Mouse (Mus musculus): ENCODE measurements at regions not wholly inside any gene's neighbourhood (a gene's known extent, or its start where the extent isn't known, plus 50 kb on each side); places are given as distances from the start of the nearest gene placed in this dataset.

DNA sequence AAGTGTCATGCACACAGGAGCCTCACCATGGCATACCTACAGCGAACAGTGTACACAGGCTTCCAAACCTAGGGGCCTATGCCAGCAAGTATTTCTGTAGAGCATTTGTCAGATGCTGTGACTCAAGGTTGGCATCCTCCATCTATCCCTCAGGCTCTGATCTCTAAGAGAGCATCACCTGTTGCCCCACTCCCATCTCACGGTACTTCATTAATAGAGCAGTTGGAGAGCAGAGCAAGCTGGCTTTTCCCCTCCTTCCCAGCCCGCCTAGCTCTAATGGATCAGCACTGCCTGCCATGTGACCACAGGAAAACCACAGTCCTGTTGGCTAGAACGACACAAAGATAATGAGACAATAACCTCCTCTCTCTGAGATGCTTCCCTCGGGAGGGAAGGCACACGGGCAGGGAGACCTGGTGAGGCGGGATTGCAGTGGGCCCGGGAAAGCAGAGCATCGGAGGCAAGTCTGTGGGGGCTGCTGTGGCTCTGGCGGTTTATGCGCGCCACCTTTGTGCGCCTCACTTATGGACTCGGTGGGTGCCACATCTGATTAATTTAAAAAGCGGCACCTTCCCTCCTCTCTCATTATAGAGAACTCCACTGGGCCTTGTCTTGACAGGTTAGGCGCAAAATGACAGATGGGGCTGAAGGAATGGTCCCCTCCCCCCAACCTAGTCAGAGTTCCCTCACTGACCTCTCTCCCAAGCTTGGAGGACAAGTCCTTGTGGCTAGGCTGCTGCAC is 104.8 kb upstream of the Mb21d2 start:
- 52% methylated on average over 16 of the region's 16 CpGs for WGBS
- Histone ChIP-seq H3K9me3 (ENCODE audit: control insufficient read depth, low read length) (no peaks in the 10 kb centered on the region), H3K36me3 (ENCODE audit: control insufficient read depth, insufficient read depth, low read length) (no peaks in the 10 kb centered on the region), H3K9ac (ENCODE audit: low read depth, low read length) (no peak overlapping the region), H3K4me2 (ENCODE audit: low read depth, low read length) (no peak overlapping the region), H3K4me3 (ENCODE audit: low read length) (no peak overlapping the region), H3K27me3 (replicated peaks; ENCODE audit: control insufficient read depth, insufficient read depth, low read length) (no peaks in the 10 kb centered on the region), H3K4me1 (ENCODE audit: control insufficient read depth, insufficient read depth, low read length) (no peaks in the 10 kb centered on the region), H3K27ac (ENCODE audit: low read length) (no peak overlapping the region)
- ATAC-seq = no peak

DNA sequence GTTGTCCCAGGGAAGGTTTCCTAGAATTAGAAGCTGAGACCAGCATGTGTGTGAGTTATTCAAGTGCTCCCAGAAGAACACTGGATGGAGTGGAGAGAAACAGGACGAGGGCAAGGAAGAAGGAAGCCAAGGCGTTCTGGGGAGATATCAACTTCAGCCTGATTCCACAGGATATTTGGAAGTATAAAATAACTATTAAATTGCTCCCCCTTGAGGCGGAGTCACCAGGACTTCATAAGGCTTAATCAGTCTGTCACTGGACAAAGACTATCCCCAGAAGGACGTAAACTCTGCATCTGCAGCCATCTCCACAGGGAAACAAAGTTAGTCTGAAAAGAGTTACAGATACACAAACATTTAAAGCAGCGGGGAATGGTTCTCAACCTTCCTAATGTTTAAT is 103.9 kb upstream of the Mb21d2 start:
- no peaks in the 10 kb centered on the region for H3K36me3 ChIP-seq (ENCODE audit: control insufficient read depth, insufficient read depth, low read length)
- H3K27me3 ChIP-seq (replicated peaks; ENCODE audit: control insufficient read depth, insufficient read depth, low read length) = no peaks in the 10 kb centered on the region
- ATAC-seq = no peak
- WGBS = 71% methylated on average over 5 of the region's 5 CpGs
- no peak overlapping the region for H3K4me2 ChIP-seq (ENCODE audit: low read depth, low read length)
- H3K9ac ChIP-seq (ENCODE audit: low read depth, low read length) = no peak overlapping the region
- H3K4me1 ChIP-seq (ENCODE audit: control insufficient read depth, insufficient read depth, low read length) = no peaks in the 10 kb centered on the region
- H3K27ac ChIP-seq (ENCODE audit: low read length) = no peak overlapping the region
- H3K4me3 ChIP-seq (ENCODE audit: low read length) = no peak overlapping the region
- no peaks in the 10 kb centered on the region for H3K9me3 ChIP-seq (ENCODE audit: control insufficient read depth, low read length)

DNA sequence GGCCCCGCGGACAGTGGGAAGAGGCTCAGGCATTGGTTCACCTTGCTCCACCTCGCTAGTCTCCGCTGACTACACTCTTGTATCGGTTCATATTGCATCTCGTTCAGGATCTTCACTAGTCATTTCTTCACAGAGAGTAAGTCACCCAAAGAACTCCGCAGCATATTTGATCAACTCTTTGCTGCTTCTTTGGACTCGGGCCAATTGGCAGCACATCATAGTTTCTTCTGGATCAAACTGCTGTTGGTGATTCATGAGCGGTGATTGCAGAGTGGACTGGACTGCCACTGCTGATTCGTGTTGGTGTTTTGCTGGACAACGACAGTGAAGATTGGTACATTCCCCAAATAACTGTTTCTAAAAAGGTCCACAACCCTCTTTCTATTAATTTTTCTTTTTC is 98.4 kb upstream of the Mb21d2 start:
- no peak overlapping the region for H3K4me2 ChIP-seq (ENCODE audit: low read depth, low read length)
- H3K36me3 ChIP-seq (ENCODE audit: control insufficient read depth, insufficient read depth, low read length) = no peaks in the 10 kb centered on the region
- H3K27ac ChIP-seq (ENCODE audit: low read length) = no peak overlapping the region
- no peaks in the 10 kb centered on the region for H3K9me3 ChIP-seq (ENCODE audit: control insufficient read depth, low read length)
- H3K27me3 ChIP-seq (replicated peaks; ENCODE audit: control insufficient read depth, insufficient read depth, low read length) = no peaks in the 10 kb centered on the region
- H3K4me1 ChIP-seq (ENCODE audit: control insufficient read depth, insufficient read depth, low read length) = no peaks in the 10 kb centered on the region
- 83% methylated on average over 11 of the region's 11 CpGs for WGBS
- no peak for ATAC-seq
- no peak overlapping the region for H3K9ac ChIP-seq (ENCODE audit: low read depth, low read length)
- no peak overlapping the region for H3K4me3 ChIP-seq (ENCODE audit: low read length)

DNA sequence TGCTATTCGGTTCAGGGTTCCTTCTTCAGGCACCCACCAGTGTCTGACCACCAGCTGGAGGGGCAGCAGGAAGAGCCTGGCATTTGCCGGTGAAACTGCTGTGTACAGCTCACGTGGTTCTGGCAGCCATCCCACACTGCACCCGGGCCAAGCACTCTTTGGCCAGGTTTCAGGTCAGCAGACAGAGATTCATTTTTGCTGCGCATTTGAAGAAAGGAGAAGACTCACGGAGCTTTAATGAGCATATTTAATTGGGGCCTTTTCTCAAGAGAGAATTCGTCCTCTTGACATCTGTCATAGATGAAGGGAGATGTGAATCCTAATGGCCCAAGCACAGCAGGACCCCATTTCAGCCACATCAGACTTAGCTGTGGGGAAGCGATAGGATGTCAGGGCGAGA is 71.8 kb upstream of the Mb21d2 start:
- Histone ChIP-seq H3K9ac (ENCODE audit: low read depth, low read length) (no peak overlapping the region), H3K4me2 (ENCODE audit: low read depth, low read length) (no peak overlapping the region), H3K9me3 (ENCODE audit: control insufficient read depth, low read length) (no peaks in the 10 kb centered on the region), H3K4me1 (ENCODE audit: control insufficient read depth, insufficient read depth, low read length) (no peaks in the 10 kb centered on the region), H3K27ac (ENCODE audit: low read length) (no peak overlapping the region), H3K27me3 (replicated peaks; ENCODE audit: control insufficient read depth, insufficient read depth, low read length) (no peaks in the 10 kb centered on the region), H3K36me3 (ENCODE audit: control insufficient read depth, insufficient read depth, low read length) (no peaks in the 10 kb centered on the region), H3K4me3 (ENCODE audit: low read length) (no peak overlapping the region)
- no peak for ATAC-seq
- 79% methylated on average over 9 of the region's 9 CpGs for WGBS

DNA sequence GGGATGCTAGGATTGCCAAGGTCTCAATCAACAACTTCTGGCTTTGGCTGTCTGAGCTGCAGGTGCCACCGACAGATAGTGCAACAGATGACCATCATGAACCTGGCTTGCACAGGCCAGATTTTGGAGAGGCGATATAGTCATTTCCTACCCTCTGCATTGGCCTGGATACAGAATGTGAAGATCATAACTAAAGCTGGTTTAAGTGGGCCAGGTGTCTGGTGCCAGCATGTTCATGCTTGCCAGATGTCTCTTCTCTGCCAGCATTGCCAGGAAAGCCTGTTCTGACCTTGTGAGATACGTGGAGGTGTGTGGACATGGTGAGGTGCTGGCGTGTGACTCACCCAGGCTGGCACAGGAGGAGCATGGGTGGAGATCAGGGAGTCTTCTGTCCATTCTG is 70.2 kb upstream of the Mb21d2 start:
- 79% methylated on average over 4 of the region's 4 CpGs for WGBS
- Histone ChIP-seq H3K4me1 (ENCODE audit: control insufficient read depth, insufficient read depth, low read length) (no peaks in the 10 kb centered on the region), H3K27ac (ENCODE audit: low read length) (no peak overlapping the region), H3K9ac (ENCODE audit: low read depth, low read length) (no peak overlapping the region), H3K27me3 (replicated peaks; ENCODE audit: control insufficient read depth, insufficient read depth, low read length) (no peaks in the 10 kb centered on the region), H3K9me3 (ENCODE audit: control insufficient read depth, low read length) (no peaks in the 10 kb centered on the region), H3K4me2 (ENCODE audit: low read depth, low read length) (no peak overlapping the region), H3K36me3 (ENCODE audit: control insufficient read depth, insufficient read depth, low read length) (no peaks in the 10 kb centered on the region), H3K4me3 (ENCODE audit: low read length) (no peak overlapping the region)
- no peak for ATAC-seq

DNA sequence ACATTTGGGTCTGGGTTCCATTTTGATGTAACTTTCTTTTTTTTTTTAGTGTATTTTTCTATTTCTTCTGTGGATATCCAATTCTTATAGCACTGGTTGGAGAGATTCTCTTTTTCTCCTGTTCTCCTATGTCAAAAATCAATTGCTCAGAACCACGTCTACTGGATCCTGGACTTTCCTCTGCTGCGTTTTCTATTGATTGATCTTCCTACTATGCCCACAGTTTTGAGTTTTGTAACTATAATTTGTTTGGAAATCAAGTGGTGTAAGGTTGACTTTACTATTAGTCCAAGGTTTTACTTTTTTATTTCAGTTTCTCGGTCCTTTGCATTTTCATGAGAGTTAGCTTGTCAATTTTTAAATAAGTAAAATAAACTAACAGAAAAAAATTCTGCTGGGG is 67.2 kb upstream of the Mb21d2 start:
- Histone ChIP-seq H3K9me3 (ENCODE audit: control insufficient read depth, low read length) (no peaks in the 10 kb centered on the region), H3K36me3 (ENCODE audit: control insufficient read depth, insufficient read depth, low read length) (no peaks in the 10 kb centered on the region), H3K9ac (ENCODE audit: low read depth, low read length) (no peak overlapping the region), H3K4me2 (ENCODE audit: low read depth, low read length) (no peak overlapping the region), H3K27ac (ENCODE audit: low read length) (no peak overlapping the region), H3K27me3 (replicated peaks; ENCODE audit: control insufficient read depth, insufficient read depth, low read length) (no peaks in the 10 kb centered on the region), H3K4me1 (ENCODE audit: control insufficient read depth, insufficient read depth, low read length) (no peaks in the 10 kb centered on the region), H3K4me3 (ENCODE audit: low read length) (no peak overlapping the region)
- 76% methylated on average over 3 of the region's 3 CpGs for WGBS
- ATAC-seq = no peak

DNA sequence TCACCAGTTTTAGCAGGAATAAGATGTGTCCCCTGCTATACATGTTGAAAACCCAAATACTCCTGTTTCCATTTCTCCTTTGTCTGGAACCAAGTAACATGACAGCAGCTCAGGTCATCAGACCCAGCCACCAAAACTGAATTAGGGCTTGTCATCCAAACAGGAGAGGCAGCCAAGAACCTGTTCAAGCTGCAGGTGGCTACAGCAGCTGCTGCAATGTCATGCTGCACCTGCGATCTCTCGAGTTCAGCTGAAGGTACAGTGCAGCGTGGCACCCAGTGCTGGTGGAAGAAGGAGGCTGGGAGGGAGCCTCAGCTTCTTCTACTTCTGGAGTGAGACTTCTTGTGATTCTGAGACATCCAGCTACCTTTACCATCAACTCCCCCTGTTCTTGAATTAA is 61.2 kb upstream of the Mb21d2 start:
- no peak for ATAC-seq
- Histone ChIP-seq H3K27me3 (replicated peaks; ENCODE audit: control insufficient read depth, insufficient read depth, low read length) (no peaks in the 10 kb centered on the region), H3K36me3 (ENCODE audit: control insufficient read depth, insufficient read depth, low read length) (no peaks in the 10 kb centered on the region), H3K4me2 (ENCODE audit: low read depth, low read length) (no peak overlapping the region), H3K27ac (ENCODE audit: low read length) (no peak overlapping the region), H3K4me1 (ENCODE audit: control insufficient read depth, insufficient read depth, low read length) (no peaks in the 10 kb centered on the region), H3K9ac (ENCODE audit: low read depth, low read length) (no peak overlapping the region), H3K4me3 (ENCODE audit: low read length) (no peak overlapping the region), H3K9me3 (ENCODE audit: control insufficient read depth, low read length) (no peaks in the 10 kb centered on the region)
- WGBS = 85% methylated on average over 3 of the region's 3 CpGs

DNA sequence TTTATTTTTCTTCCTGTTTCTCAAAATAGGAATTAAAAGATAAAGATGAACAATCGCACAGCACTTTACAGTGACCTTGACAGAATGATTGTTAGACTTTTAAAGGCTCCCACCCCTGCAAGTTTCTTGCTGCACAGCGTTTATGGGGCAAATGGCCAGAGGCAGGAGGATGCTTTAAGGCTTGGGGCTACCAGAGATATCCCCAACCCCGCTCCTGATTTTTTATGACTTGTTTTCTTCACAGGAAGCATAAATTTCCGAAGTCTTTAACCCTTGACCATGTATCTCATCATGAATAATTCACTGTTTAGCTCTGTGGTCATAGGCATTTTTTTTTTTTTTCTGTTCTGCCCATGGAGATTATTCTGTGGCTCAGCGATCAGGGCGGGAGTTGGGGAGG is 55.5 kb upstream of the Mb21d2 start:
- WGBS = 39% methylated on average over 6 of the region's 6 CpGs
- no peaks in the 10 kb centered on the region for H3K9me3 ChIP-seq (ENCODE audit: control insufficient read depth, low read length)
- no peaks in the 10 kb centered on the region for H3K36me3 ChIP-seq (ENCODE audit: control insufficient read depth, insufficient read depth, low read length)
- no peaks in the 10 kb centered on the region for H3K4me1 ChIP-seq (ENCODE audit: control insufficient read depth, insufficient read depth, low read length)
- H3K4me3 ChIP-seq (ENCODE audit: low read length) = no peak overlapping the region
- H3K9ac ChIP-seq (ENCODE audit: low read depth, low read length) = no peak overlapping the region
- H3K4me2 ChIP-seq (ENCODE audit: low read depth, low read length) = no peak overlapping the region
- no peak overlapping the region for H3K27ac ChIP-seq (ENCODE audit: low read length)
- ATAC-seq = no peak
- no peaks in the 10 kb centered on the region for H3K27me3 ChIP-seq (replicated peaks; ENCODE audit: control insufficient read depth, insufficient read depth, low read length)

DNA sequence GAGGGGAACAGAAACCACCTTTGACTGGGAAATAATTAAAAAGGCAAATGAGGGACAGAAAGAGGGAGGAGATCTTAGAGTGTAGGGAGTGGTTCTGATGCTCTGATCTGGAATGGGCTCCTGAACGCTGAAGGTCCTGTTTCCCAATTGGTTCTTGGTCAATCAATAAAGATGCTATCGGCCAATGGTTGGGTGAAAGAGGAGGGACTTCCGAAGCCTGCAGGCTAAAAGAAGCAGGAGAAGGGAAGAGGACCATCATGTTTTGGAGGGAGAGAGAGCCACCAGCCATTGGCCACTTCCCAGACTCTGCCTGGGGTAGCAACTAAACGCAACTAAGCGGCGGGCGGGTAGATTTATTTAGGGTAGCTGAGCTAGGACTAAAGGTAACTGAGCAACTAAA is 53.4 kb upstream of the Mb21d2 start:
- Histone ChIP-seq H3K27me3 (replicated peaks; ENCODE audit: control insufficient read depth, insufficient read depth, low read length) (no peaks in the 10 kb centered on the region), H3K36me3 (ENCODE audit: control insufficient read depth, insufficient read depth, low read length) (no peaks in the 10 kb centered on the region), H3K9me3 (ENCODE audit: control insufficient read depth, low read length) (0 out of 2 replicates have a peak, but pooled peaks cover 3% of the 10 kb centered on the region), H3K4me2 (ENCODE audit: low read depth, low read length) (no peak overlapping the region), H3K4me3 (ENCODE audit: low read length) (no peak overlapping the region), H3K4me1 (ENCODE audit: control insufficient read depth, insufficient read depth, low read length) (no peaks in the 10 kb centered on the region), H3K9ac (ENCODE audit: low read depth, low read length) (no peak overlapping the region), H3K27ac (ENCODE audit: low read length) (no peak overlapping the region)
- ATAC-seq = no peak
- 75% methylated on average over 7 of the region's 7 CpGs for WGBS
